Mouse (Mus musculus) megakaryocyte, embryonic 14.5 days (primary cell): ENCODE data around the gene Ccn5. TPM values are rescaled to one million over a fixed set of nuclear protein-coding genes. Genes with fewer than 3 reads are reported as not detected.
A peak's percentile ranks its signal among the peaks of the same experiment; 100 is the strongest.

Experiments used
- H3K27me3 ChIP-seq: replicated peaks from 2 replicates; pipeline ENCODE3; 2012; ENCODE audit warnings: inconsistent platforms
- H3K36me3 ChIP-seq: replicated peaks from 2 replicates; pipeline ENCODE3; 2012; ENCODE audit warnings: low read length, inconsistent platforms, mixed read lengths
- H3K4me1 ChIP-seq: 2 replicates; pipeline ENCODE4 v1.6.1; 2012; ENCODE audit warnings: inconsistent platforms
- H3K4me3 ChIP-seq: replicated peaks from 2 replicates; pipeline ENCODE3; 2012; ENCODE audit warnings: moderate library complexity, mild to moderate bottlenecking, inconsistent platforms
- H3K9me3 ChIP-seq: 2 replicates; pipeline ENCODE4 v1.6.1; 2012; ENCODE audit warnings: inconsistent platforms
- FLI1 ChIP-seq: IDR thresholded peaks from 2 replicates; pipeline ENCODE4 v1.6.1; 2012; ENCODE audit warnings: low read length, inconsistent platforms, mixed read lengths
- GATA1 ChIP-seq: IDR thresholded peaks from 3 replicates; pipeline ENCODE4 v1.6.1; 2012; ENCODE audit warnings: mixed read lengths, low read length, inconsistent platforms, borderline replicate concordance
- polyA plus RNA-seq: library from polyadenylated mRNA; stranded (reverse); fragments of >175 nt; gene quantifications from 2 replicates; pipeline ENCODE4 v1.2.3, GENCODE M21; 2012; ENCODE audit warnings: low replicate concordance; ENCODE audit not compliant: insufficient read depth

The Ccn5 gene
- polyA plus RNA-seq, 1 experiment = not detected

DNA sequence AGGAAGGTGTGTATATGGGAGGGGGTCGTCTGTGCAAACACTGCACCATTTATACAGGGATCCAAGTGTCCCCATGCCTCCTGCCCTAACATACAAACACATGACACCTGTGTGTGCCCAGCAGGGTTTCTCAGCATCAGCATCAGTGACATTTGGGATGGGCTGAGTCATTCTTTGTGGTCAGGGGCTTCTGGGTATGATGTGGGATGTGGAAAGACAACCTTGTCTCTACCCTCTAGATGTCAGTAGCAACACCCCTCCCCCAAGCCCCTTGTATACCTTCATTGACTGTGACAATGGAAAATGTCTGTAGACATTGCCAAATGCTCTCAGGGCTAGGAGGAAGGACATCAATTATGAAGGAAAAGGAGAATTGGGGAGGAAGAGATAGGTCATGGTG, 10.5 kb downstream of the Ccn5 start:
- H3K4me3 ChIP-seq = no peak overlapping the region
- TF ChIP-seq FLI1 (no peak), GATA1 (no peak)
- H3K27me3 ChIP-seq = peaks cover 42% of the 10 kb centered on the region
- H3K4me1 ChIP-seq = peaks cover 14% of the 10 kb centered on the region
- H3K36me3 ChIP-seq = no peaks in the 10 kb centered on the region
- H3K9me3 ChIP-seq = no peaks in the 10 kb centered on the region

DNA sequence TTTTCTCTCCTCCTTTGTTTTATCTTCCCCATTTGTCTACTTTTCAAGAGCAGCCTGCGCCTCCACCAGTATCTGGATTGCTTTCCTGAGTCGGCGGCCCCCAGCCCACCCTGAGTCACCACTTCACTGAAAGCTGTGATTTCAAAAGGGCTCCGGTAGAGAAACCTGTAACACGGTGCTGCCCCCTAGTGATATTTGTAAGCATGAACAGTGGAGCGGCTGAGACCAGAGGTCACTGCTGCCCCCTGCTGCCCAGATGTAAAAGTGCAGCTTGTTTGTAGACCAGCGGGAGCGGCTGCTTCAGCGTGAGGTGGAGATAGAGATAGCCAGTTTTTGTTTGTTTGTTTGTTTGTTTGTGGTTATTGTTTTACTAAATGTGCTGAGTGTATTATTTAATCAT, 17.4 kb downstream of the Ccn5 start:
- H3K9me3 ChIP-seq = no peaks in the 10 kb centered on the region
- H3K4me3 ChIP-seq = no peak overlapping the region
- no peaks in the 10 kb centered on the region for H3K36me3 ChIP-seq
- H3K27me3 ChIP-seq = peaks cover 44% of the 10 kb centered on the region
- peaks cover 3% of the 10 kb centered on the region; the same call in 1 of the 2 replicates for H3K4me1 ChIP-seq
- TF ChIP-seq GATA1 (no peak), FLI1 (no peak)

DNA sequence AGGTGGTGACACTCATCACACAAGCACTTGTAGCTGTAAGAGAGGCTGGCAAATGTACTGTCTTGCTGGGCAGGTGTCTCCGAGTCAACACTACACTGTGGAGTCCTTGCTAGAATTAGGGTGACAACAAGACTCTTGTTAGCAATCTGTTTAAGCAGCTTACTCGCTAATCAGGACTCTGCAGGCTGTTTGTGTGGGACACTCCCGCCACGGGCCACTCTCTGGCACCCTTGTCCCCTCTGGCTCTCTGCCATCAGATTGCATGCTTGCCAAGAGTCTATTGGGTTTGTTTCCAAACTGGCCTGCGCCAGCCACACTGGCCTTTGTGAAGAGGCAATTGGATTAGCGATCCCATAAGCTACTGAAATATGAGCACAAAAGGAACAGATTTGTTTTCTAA, 18.9 kb downstream of the Ccn5 start:
- peaks cover 39% of the 10 kb centered on the region for H3K27me3 ChIP-seq
- H3K4me3 ChIP-seq = no peak overlapping the region
- H3K9me3 ChIP-seq = no peaks in the 10 kb centered on the region
- peaks cover 3% of the 10 kb centered on the region; the same call in 1 of the 2 replicates for H3K4me1 ChIP-seq
- TF ChIP-seq FLI1 = no peak
- TF ChIP-seq GATA1 = no peak
- no peaks in the 10 kb centered on the region for H3K36me3 ChIP-seq

DNA sequence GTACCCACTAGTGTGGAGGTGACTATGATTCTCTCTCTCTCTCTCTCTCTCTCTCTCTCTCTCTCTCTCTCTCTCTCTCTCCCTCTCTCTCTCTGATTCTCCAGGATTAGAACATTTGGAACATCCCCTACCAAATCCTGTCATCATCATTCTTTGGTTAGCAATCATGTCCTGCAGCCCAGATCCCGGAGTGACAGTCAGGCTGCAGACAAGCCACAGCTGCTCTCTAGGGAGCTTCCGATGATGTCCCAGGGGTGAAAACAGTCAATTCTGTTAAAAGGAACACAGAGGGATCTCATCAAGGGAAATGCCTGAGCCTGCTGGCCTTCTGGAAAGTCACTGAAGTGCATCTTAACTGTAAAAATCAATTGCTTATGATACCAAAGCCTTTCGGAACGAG, 21.4 kb downstream of the Ccn5 start:
- peaks cover 3% of the 10 kb centered on the region; the same call in 1 of the 2 replicates for H3K4me1 ChIP-seq
- TF ChIP-seq FLI1 (no peak), GATA1 (no peak)
- no peaks in the 10 kb centered on the region for H3K36me3 ChIP-seq
- H3K4me3 ChIP-seq = no peak overlapping the region
- H3K27me3 ChIP-seq = peaks cover 37% of the 10 kb centered on the region
- no peaks in the 10 kb centered on the region for H3K9me3 ChIP-seq

DNA sequence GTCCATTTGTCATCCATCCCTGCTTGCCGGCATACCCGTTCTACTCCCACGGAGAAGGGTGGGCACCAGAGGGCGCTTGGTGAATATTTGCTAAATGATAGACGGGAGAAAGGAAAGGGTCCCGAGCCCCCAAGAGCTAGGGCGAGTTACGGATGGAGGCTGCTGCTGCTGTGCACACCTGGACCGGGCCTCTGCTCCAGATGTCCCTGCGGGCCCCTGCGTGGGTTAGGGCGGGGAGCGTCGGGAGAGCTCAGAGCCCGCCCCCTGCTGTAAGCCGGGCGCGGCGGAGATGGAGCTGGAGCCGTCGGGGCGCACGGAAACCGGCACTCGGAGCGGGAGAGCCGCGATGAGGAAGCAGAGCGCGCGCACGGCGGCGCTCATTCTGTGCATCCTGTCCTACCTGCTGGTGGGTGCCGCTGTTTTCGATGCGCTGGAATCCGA, 32.8 kb downstream of the Ccn5 start, which contains the start of gene Kcnk15:
Gene Kcnk15, plus strand, starts transcription at position 191 of the 441 bp plus-strand sequence.
- peaks cover 89% of the 10 kb centered on the region for H3K27me3 ChIP-seq
- no peaks in the 10 kb centered on the region for H3K36me3 ChIP-seq

DNA sequence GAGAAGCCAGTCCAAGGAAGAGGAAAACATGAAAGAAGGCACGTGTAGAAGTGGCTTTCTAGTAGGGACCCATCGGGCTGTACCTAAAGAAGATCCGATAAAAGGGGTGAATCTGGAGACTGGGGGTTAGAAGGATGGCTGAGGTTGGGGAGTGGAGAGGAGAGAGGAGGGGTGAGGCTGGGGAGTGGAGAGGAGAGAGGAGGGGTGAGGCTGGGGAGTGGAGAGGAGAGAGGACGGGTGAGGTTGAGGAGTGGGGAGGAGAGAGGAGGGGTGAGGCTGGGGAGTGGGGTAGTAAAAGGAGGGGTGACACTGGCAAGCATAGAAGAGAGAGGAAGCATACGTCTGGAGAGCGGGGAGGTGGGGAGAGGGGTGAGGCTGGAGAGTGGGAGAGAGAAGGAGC, 36.6 kb downstream of the Ccn5 start:
- H3K9me3 ChIP-seq = no peaks in the 10 kb centered on the region
- no peaks in the 10 kb centered on the region for H3K36me3 ChIP-seq
- H3K4me3 ChIP-seq = no peak overlapping the region
- H3K4me1 ChIP-seq = peaks cover 20% of the 10 kb centered on the region
- peaks cover 92% of the 10 kb centered on the region for H3K27me3 ChIP-seq
- no peak for TF ChIP-seq GATA1

More for the DNA sequence above, 32.8 kb downstream of the Ccn5 start, which contains the start of gene Kcnk15:
- TF ChIP-seq GATA1 = no peak
- peaks cover 16% of the 10 kb centered on the region for H3K4me1 ChIP-seq
- no peaks in the 10 kb centered on the region for H3K9me3 ChIP-seq
- peak within 1 kb of the TSS; percentile 53 for H3K4me3 ChIP-seq

DNA sequence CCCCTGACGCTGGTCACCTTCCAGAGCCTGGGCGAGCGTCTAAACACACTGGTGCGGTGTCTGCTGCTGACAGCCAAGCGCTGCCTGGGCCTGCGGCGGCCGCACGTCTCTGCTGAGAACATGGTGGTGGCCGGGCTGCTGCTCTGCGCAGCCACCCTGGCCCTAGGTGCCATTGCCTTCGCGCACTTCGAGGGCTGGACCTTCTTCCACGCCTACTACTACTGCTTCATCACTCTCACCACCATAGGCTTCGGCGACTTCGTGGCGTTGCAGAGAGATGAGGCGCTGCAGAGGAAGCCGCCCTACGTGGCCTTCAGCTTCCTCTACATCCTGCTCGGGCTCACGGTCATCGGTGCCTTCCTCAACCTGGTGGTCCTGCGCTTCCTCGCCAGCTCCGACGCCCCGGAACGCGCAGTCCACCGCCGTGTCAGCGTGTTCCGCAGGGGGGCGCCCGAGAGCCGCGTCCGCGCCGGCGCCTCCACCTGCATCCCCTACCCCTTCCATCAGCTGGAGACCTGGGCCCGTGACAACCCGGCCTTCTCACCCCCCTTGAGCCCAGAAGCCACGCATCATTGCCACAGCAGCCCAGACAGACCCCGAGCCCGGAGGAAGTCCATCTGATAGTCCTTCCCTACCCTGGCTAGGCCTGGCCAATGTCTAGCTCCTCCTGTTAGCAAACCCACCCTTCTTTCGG, 37.7 kb downstream of the Ccn5 start:
- Histone ChIP-seq H3K4me1 (peaks cover 17% of the 10 kb centered on the region), H3K27me3 (peaks cover 95% of the 10 kb centered on the region), H3K36me3 (no peaks in the 10 kb centered on the region), H3K4me3 (peak overlapping the region; percentile 86), H3K9me3 (no peaks in the 10 kb centered on the region)
- no peak for TF ChIP-seq GATA1
- no peak for TF ChIP-seq FLI1

DNA sequence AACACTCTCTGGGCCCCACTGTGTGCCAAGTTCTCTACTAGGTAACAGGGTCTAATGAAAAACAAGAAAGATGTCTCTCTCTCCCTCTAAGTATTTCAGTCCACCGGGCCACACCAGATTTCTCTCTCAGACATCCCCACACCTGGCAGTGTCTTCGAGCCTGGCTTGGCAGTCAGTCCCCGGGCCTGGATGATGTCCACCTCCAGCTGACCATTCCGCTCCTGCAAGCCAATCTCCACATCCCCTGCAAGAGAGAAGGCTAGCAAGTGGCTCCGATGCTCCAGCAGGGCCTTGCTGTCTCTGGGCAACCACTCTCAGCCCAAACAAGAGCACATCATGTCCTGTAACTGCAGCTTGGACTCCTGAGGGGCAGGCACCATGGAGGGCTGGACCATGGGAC, 44.6 kb downstream of the Ccn5 start:
- Histone ChIP-seq H3K4me3 (no peak overlapping the region), H3K4me1 (no peaks in the 10 kb centered on the region), H3K36me3 (no peaks in the 10 kb centered on the region), H3K27me3 (peaks cover 80% of the 10 kb centered on the region), H3K9me3 (no peaks in the 10 kb centered on the region)
- TF ChIP-seq GATA1 (no peak), FLI1 (no peak)

DNA sequence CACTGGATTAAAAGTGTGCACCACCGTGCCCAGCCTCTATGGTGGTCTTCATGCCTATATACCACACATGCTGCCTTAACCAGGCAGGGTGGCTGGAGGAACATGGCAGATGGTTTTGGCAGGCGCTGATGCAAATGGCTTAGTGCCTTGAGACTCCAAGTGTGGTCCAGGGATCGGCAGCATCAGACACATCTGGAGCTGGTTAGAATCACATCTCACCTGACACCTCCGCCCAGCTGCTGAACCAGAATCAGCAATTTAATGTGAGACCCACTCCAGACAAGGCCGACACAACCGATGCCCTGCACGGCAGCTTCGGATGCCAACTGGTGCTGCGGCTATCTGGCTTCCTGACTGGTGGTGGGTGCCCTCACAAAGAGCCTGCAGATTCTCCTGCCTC, 45.4 kb downstream of the Ccn5 start:
- Histone ChIP-seq H3K4me3 (no peak overlapping the region), H3K36me3 (no peaks in the 10 kb centered on the region), H3K27me3 (peaks cover 81% of the 10 kb centered on the region), H3K4me1 (no peaks in the 10 kb centered on the region), H3K9me3 (no peaks in the 10 kb centered on the region)
- TF ChIP-seq FLI1 (no peak), GATA1 (no peak)

DNA sequence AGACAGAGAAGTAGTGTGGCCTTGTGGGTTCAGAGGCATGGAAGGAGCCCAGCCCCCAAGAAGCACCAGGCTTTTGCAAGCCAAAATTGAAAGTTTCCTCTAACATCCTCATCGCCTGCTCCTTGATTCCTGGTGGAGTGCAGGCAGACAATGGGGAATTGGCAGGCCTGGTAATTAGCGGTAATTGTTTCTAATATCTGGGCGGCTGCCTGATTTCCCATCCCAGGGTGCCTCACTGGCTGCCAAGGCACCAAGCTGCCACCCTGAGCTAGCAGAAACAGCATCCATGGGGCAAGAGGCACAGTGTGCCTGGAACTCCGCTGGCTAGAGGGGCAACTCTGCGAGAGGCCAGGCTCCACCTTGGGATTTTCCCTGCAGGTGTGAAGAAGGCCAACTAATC, 49.1 kb downstream of the Ccn5 start:
- H3K9me3 ChIP-seq = no peaks in the 10 kb centered on the region
- H3K27me3 ChIP-seq = peaks cover 76% of the 10 kb centered on the region
- no peak overlapping the region for H3K4me3 ChIP-seq
- no peaks in the 10 kb centered on the region for H3K36me3 ChIP-seq
- TF ChIP-seq FLI1 (no peak), GATA1 (no peak)
- H3K4me1 ChIP-seq = no peaks in the 10 kb centered on the region
